Mouse (Mus musculus) hindbrain, embryonic 15.5 days (tissue): ENCODE data around the gene Phf7. TPM values are rescaled to one million over a fixed set of nuclear protein-coding genes. Genes with fewer than 3 reads are reported as not detected.

ENCODE experiments used
- ATAC-seq: fragments of 200-750 bp; cut with Nextera tagmentation; 2 replicates; pipeline ENCODE4 v1.8.0; 2017; ENCODE audit warnings: low read depth, moderate number of reproducible peaks, moderate TSS enrichment; ENCODE audit not compliant: low FRiP score
- H3K27ac ChIP-seq: fragments of 300-500 bp; sonication (generic); replicated peaks from 2 replicates; pipeline ENCODE4 v1.5.1; 2015; ENCODE audit warnings: mild to moderate bottlenecking, inconsistent platforms
- H3K27me3 ChIP-seq: fragments of 300-500 bp; sonication (generic); 2 replicates; pipeline ENCODE4 v1.6.1; 2015; ENCODE audit warnings: control low read depth, inconsistent platforms
- H3K36me3 ChIP-seq: fragments of 300-500 bp; sonication (generic); 2 replicates; pipeline ENCODE4 v1.6.1; 2015; ENCODE audit warnings: control low read depth, inconsistent platforms
- H3K4me1 ChIP-seq: fragments of 300-500 bp; sonication (generic); replicated peaks from 2 replicates; pipeline ENCODE4 v1.6.1; 2015; ENCODE audit warnings: control low read depth, inconsistent platforms
- H3K4me2 ChIP-seq: fragments of 300-500 bp; sonication (generic); 2 replicates; pipeline ENCODE4 v1.6.1; 2015; ENCODE audit warnings: moderate library complexity, mild to moderate bottlenecking, inconsistent platforms
- H3K4me3 ChIP-seq: fragments of 300-500 bp; sonication (generic); 2 replicates; pipeline ENCODE4 v1.5.1; 2015; ENCODE audit warnings: mild to moderate bottlenecking, inconsistent platforms
- H3K9ac ChIP-seq: fragments of 300-500 bp; sonication (generic); 2 replicates; pipeline ENCODE4 v1.6.1; 2015; ENCODE audit warnings: inconsistent platforms
- H3K9me3 ChIP-seq: fragments of 300-500 bp; sonication (generic); 2 replicates; pipeline ENCODE4 v1.6.1; 2016; ENCODE audit warnings: control low read depth, inconsistent platforms
- WGBS: fragments of 180-500 bp; shearing (Covaris S2); methylation state at CpG from one replicate; pipeline ENCODE4 v1.1.7; 2015; 5-methylcytosine and 5-hydroxymethylcytosine counted together
- polyA plus RNA-seq: library from polyadenylated mRNA; unstranded; fragments of >200 nt; fragmentation: Nextera tagmentation; extraction: Ambion mirVana; gene quantifications from 2 replicates; pipeline ENCODE4 v1.2.1, GENCODE M21; 2015

Phf7 gene
- polyA plus RNA-seq, 1 experiment from 2014 or later, result 8.9 TPM

GRCm38 (mm10) chr14:31206472-31206981 is 44.6 kb downstream of the Phf7 start:
- under 1% methylated on average over 41 of the region's 48 CpGs for whole genome bisulfite sequencing
- Histone ChIP-seq H3K36me3 (peaks cover 26% of the 10 kb centered on the region), H3K4me2 (peak overlapping the region; percentile 88), H3K4me1 (peaks cover 22% of the 10 kb centered on the region), H3K9me3 (no peaks in the 10 kb centered on the region), H3K4me3 (peak overlapping the region; percentile 88), H3K27ac (peak overlapping the region; percentile 95), H3K27me3 (no peaks in the 10 kb centered on the region), H3K9ac (peak overlapping the region; percentile 95)
- peak; percentile 75 for ATAC-seq

GRCm38 (mm10) chr14:31205562-31206467 is 45.3 kb downstream of the Phf7 start:
- ATAC-seq, result peak; percentile 76
- H3K4me2 ChIP-seq, result peak overlapping the region; percentile 88
- H3K36me3 ChIP-seq, result peaks cover 29% of the 10 kb centered on the region
- peak overlapping the region; percentile 88 for H3K4me3 ChIP-seq
- under 1% methylated on average over 39 of the region's 39 CpGs for WGBS
- H3K9me3 ChIP-seq, result no peaks in the 10 kb centered on the region
- H3K9ac ChIP-seq, result peak overlapping the region; percentile 95
- H3K27ac ChIP-seq, result peak overlapping the region; percentile 95
- no peaks in the 10 kb centered on the region for H3K27me3 ChIP-seq
- peaks cover 22% of the 10 kb centered on the region for H3K4me1 ChIP-seq

- Histone ChIP-seq H3K9me3 (no peaks in the 10 kb centered on the region), H3K36me3 (peaks cover 36% of the 10 kb centered on the region), H3K9ac (peak overlapping the region; percentile 95), H3K4me1 (peaks cover 22% of the 10 kb centered on the region), H3K4me2 (peak overlapping the region; percentile 88), H3K27ac (peak overlapping the region; percentile 95), H3K27me3 (no peaks in the 10 kb centered on the region), H3K4me3 (peak overlapping the region; percentile 88)
- 13% methylated on average over 8 of the region's 8 CpGs for WGBS
- peak; percentile 24; the same call in 1 of the 2 replicates for ATAC-seq
These were observed 45.9 kb downstream of the Phf7 start for GRCm38 (mm10) chr14:31205244-31205561.

- Histone ChIP-seq H3K9ac (peak overlapping the region; percentile 95), H3K4me3 (peak overlapping the region; percentile 88), H3K4me1 (peaks cover 22% of the 10 kb centered on the region), H3K27me3 (no peaks in the 10 kb centered on the region), H3K27ac (peak overlapping the region; percentile 95), H3K36me3 (peaks cover 39% of the 10 kb centered on the region), H3K4me2 (peak overlapping the region; percentile 88), H3K9me3 (no peaks in the 10 kb centered on the region)
- ATAC-seq, result no peak
- WGBS, result 74% methylated on average over 4 of the region's 4 CpGs
These were observed 46.3 kb downstream of the Phf7 start for GRCm38 (mm10) chr14:31204844-31205243.

DNA sequence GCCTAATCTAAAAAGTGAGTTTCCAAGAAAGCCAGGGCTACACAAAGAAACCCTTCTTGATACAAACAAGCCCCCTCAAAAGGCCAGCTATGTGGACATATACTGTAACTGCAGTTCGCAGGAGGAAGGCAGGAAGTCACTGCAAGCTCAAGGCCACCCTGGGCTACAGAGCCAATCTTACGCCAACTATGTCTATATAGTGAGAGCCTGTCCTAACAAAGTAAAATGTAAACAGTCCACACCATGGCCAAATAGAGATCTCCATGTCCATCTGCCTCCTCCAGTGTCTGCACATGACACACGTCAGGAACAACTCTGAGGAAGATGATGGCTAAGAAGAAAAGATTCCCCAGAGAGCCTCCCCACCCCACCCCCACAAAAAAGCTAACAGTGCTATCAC is 51.1 kb downstream of the Phf7 start:
- ATAC-seq, result no peak
- Histone ChIP-seq H3K27me3 (no peaks in the 10 kb centered on the region), H3K4me1 (peaks cover 15% of the 10 kb centered on the region), H3K27ac (no peak overlapping the region), H3K36me3 (peaks cover 58% of the 10 kb centered on the region), H3K4me3 (no peak overlapping the region), H3K9me3 (no peaks in the 10 kb centered on the region), H3K4me2 (no peak overlapping the region), H3K9ac (no peak overlapping the region)
- 82% methylated on average over 3 of the region's 3 CpGs for whole genome bisulfite sequencing

DNA sequence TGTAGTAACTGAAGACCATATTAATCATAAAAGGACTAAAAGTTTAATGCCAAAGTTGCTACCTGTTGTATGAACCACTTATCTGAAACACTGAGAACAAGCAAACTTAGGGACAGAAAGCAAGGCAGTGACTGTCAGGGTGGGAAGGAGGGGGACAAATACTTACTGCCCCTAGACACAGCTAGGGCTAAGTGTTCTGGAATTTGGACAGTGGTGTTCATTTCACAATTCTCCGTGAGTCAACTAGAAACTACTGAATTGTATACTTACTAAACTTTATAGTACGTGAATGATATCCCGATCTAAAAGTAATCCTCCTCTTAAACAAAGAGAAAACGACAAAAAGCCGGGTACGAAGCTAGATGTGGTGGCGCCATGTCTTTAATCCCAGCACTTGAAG is 51.5 kb downstream of the Phf7 start:
- no peak for ATAC-seq
- H3K9ac ChIP-seq, result no peak overlapping the region
- H3K9me3 ChIP-seq, result no peaks in the 10 kb centered on the region
- peaks cover 58% of the 10 kb centered on the region for H3K36me3 ChIP-seq
- peaks cover 11% of the 10 kb centered on the region for H3K4me1 ChIP-seq
- H3K4me2 ChIP-seq, result no peak overlapping the region
- no peaks in the 10 kb centered on the region for H3K27me3 ChIP-seq
- H3K4me3 ChIP-seq, result no peak overlapping the region
- WGBS, result 95% methylated on average over 7 of the region's 7 CpGs
- H3K27ac ChIP-seq, result no peak overlapping the region

GRCm38 (mm10) chr14:31197547-31198516 is 53.3 kb downstream of the Phf7 start:
- no peak overlapping the region for H3K9ac ChIP-seq
- no peak overlapping the region for H3K4me2 ChIP-seq
- 58% methylated on average over 16 of the region's 16 CpGs for WGBS
- no peak overlapping the region for H3K27ac ChIP-seq
- no peak overlapping the region for H3K4me3 ChIP-seq
- no peaks in the 10 kb centered on the region for H3K9me3 ChIP-seq
- ATAC-seq, result no peak
- no peaks in the 10 kb centered on the region for H3K27me3 ChIP-seq
- H3K4me1 ChIP-seq, result peaks cover 7% of the 10 kb centered on the region
- H3K36me3 ChIP-seq, result peaks cover 48% of the 10 kb centered on the region

- no peak for ATAC-seq
- no peak overlapping the region for H3K9ac ChIP-seq
- H3K9me3 ChIP-seq, result no peaks in the 10 kb centered on the region
- no peak overlapping the region for H3K4me3 ChIP-seq
- no peaks in the 10 kb centered on the region for H3K27me3 ChIP-seq
- H3K4me2 ChIP-seq, result no peak overlapping the region
- peaks cover 47% of the 10 kb centered on the region for H3K36me3 ChIP-seq
- H3K27ac ChIP-seq, result no peak overlapping the region
- peaks cover 7% of the 10 kb centered on the region for H3K4me1 ChIP-seq
These were observed 55.1 kb downstream of the Phf7 start for GRCm38 (mm10) chr14:31195968-31196367.

DNA sequence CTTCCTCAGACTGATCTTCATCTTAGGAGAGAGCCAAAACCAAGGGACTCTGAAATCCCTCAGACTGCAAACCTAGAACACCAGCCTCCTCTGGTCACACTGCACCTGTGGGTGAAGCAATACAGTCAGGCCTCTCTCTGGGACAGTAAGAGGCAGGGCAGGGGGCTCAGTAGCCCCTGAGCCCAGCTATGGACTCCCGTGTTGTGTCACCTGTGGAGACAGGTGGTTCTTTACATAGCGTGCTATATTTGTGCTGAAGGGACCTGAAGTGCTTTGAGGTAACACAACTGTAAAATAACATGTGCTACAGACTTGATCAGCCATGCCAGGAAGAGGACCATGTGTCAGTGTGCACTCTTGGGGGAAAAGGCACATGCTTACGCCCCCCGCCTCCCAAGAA is 55.6 kb downstream of the Phf7 start:
- no peaks in the 10 kb centered on the region for H3K27me3 ChIP-seq
- no peak overlapping the region for H3K4me2 ChIP-seq
- peaks cover 7% of the 10 kb centered on the region for H3K4me1 ChIP-seq
- no peak overlapping the region for H3K9ac ChIP-seq
- 93% methylated on average over 4 of the region's 4 CpGs for WGBS
- no peak for ATAC-seq
- H3K4me3 ChIP-seq, result no peak overlapping the region
- H3K36me3 ChIP-seq, result peaks cover 49% of the 10 kb centered on the region
- H3K27ac ChIP-seq, result no peak overlapping the region
- H3K9me3 ChIP-seq, result no peaks in the 10 kb centered on the region

DNA sequence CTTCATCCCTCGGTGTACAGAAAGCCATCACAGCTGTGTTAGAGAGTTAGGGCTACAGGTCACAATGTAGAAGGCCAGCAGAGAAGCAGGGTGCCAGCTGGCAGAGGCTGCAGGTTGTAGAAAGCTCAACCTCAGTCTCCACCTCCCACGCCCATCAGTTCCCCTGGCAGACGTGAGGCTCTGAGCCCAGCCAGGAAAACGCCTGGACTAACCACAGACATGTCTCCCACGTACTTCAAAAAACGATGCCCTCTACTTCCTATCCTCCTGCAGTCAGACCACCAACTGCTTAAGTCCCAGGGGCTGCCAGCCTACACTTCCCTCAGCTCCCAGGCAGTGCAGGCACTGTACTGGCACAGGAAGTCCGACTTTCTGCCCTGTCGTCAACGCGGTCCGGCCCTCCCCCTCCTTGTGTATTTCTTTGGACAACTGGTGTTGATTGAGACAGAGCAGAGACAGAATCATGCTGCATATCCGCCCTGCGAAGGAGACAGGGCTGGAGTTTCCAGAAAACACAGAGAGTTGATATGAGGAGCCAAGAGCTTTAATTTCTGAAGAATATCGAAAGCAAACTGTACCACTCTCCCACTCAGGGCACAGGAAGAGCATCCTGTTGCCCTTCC is 56.1 kb downstream of the Phf7 start:
- H3K9ac ChIP-seq, result no peak overlapping the region
- no peak overlapping the region for H3K27ac ChIP-seq
- no peaks in the 10 kb centered on the region for H3K27me3 ChIP-seq
- ATAC-seq, result no peak
- peaks cover 7% of the 10 kb centered on the region for H3K4me1 ChIP-seq
- no peaks in the 10 kb centered on the region for H3K9me3 ChIP-seq
- no peak overlapping the region for H3K4me2 ChIP-seq
- WGBS, result 80% methylated on average over 14 of the region's 14 CpGs
- no peak overlapping the region for H3K4me3 ChIP-seq
- H3K36me3 ChIP-seq, result peaks cover 49% of the 10 kb centered on the region

DNA sequence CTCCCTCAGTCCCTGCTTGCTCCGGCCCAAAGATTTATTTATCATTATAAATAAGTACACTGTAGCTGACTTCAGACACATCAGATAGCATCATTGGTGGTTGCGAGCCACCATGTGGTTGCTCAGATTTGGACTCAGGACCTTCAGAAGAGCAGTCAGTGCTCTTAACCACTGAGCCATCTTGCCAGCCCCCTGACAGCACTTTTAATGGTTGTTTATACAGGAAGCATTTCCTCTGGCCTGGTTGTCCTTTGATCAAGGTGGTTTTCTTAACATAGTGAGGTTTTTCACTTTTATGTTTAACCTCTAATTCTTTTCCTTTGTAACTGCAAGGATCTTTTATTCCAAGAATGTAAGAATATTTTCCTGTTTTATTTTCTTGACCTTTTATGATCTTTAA is 56.7 kb downstream of the Phf7 start:
- no peak overlapping the region for H3K4me2 ChIP-seq
- H3K4me3 ChIP-seq, result no peak overlapping the region
- peaks cover 49% of the 10 kb centered on the region for H3K36me3 ChIP-seq
- peaks cover 7% of the 10 kb centered on the region for H3K4me1 ChIP-seq
- no peaks in the 10 kb centered on the region for H3K27me3 ChIP-seq
- WGBS, result 92% methylated on average over 2 of the region's 2 CpGs
- no peak overlapping the region for H3K9ac ChIP-seq
- ATAC-seq, result no peak
- no peak overlapping the region for H3K27ac ChIP-seq
- H3K9me3 ChIP-seq, result no peaks in the 10 kb centered on the region
